Mouse (Mus musculus) megakaryocyte, embryonic 14.5 days (primary cell): ENCODE data around the gene Dach1. TPM values are rescaled to one million over a fixed set of nuclear protein-coding genes. Genes with fewer than 3 reads are reported as not detected.

ENCODE experiments used
- H3K27me3 ChIP-seq: replicated peaks from 2 replicates; pipeline ENCODE3; 2012; ENCODE audit warnings: inconsistent platforms
- H3K36me3 ChIP-seq: replicated peaks from 2 replicates; pipeline ENCODE3; 2012; ENCODE audit warnings: low read length, inconsistent platforms, mixed read lengths
- H3K4me1 ChIP-seq: 2 replicates; pipeline ENCODE4 v1.6.1; 2012; ENCODE audit warnings: inconsistent platforms
- H3K4me3 ChIP-seq: replicated peaks from 2 replicates; pipeline ENCODE3; 2012; ENCODE audit warnings: moderate library complexity, mild to moderate bottlenecking, inconsistent platforms
- H3K9me3 ChIP-seq: 2 replicates; pipeline ENCODE4 v1.6.1; 2012; ENCODE audit warnings: inconsistent platforms
- FLI1 ChIP-seq: IDR thresholded peaks from 2 replicates; pipeline ENCODE4 v1.6.1; 2012; ENCODE audit warnings: low read length, inconsistent platforms, mixed read lengths
- GATA1 ChIP-seq: IDR thresholded peaks from 3 replicates; pipeline ENCODE4 v1.6.1; 2012; ENCODE audit warnings: mixed read lengths, low read length, inconsistent platforms, borderline replicate concordance
- polyA plus RNA-seq: library from polyadenylated mRNA; stranded (reverse); fragments of >175 nt; gene quantifications from 2 replicates; pipeline ENCODE4 v1.2.3, GENCODE M21; 2012; ENCODE audit warnings: low replicate concordance; ENCODE audit not compliant: insufficient read depth

The Dach1 gene
- polyA plus RNA-seq = 0.49 TPM in 1 of 2 replicates, not detected in the other

DNA sequence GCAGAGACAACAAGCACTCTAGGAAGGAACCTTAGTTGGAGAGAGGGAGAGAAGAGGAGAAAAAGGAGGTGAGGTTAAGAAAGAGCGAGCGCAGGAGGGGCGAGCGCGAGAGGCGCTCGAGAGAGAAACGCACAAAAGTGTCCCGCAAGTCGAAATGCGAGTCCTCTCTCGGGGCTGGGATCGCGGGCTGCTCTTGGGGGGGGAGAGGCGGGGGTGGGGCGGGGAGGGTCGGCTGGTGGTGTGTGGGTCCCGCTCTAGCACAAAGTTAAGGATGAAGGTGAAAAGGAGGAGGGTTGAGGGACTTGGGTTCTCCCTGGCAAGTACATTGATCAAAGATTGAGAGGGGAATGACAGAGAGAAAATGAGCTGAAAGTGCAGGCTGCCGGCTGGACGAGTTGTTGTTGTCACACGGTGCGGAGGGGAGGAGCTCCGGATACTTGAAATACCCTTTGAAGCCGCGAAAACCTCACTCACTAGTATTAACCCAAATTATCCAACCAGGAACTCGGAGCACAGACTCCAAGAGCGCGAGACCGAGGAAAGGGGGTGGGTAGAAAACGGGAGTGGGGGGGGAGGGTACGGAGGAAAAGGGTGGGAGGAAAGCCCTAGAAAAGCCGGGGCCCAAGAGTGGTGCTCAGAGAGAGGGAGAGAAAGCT is at the start of gene Dach1:
Dach1 (minus strand) TSS at position 345 of the 656 bp plus-strand sequence.
- peaks cover 9% of the 10 kb centered on the region for H3K27me3 ChIP-seq
- H3K4me3 ChIP-seq = peak within 1 kb of the TSS; percentile 97
- no peaks in the 10 kb centered on the region for H3K36me3 ChIP-seq
- TF ChIP-seq GATA1 (no peak), FLI1 (no peak)
- H3K4me1 ChIP-seq = peaks cover 23% of the 10 kb centered on the region
- H3K9me3 ChIP-seq = no peaks in the 10 kb centered on the region

DNA sequence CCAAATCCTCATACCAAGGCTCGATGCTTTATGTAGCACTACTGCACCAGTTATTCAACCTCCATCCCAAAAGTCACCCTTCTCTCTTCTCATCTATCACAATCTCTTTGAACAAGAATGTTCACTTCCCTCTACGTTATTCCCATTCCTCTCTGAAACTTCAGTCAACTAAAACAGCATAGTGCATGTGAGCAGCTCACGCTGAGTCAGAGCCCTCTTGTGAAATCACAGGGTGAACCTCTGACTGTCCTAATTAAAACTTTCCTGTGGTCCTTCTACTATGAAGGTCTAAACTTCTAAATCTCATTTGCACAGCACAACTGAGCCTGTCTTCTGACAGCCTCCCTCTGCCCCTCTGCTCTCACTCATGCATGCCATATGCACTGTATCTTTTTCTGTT is 30.5 kb upstream of the Dach1 start:
- Histone ChIP-seq H3K36me3 (no peaks in the 10 kb centered on the region), H3K4me1 (no peaks in the 10 kb centered on the region), H3K4me3 (no peak overlapping the region), H3K27me3 (no peaks in the 10 kb centered on the region), H3K9me3 (no peaks in the 10 kb centered on the region)
- TF ChIP-seq FLI1 (no peak), GATA1 (no peak)

DNA sequence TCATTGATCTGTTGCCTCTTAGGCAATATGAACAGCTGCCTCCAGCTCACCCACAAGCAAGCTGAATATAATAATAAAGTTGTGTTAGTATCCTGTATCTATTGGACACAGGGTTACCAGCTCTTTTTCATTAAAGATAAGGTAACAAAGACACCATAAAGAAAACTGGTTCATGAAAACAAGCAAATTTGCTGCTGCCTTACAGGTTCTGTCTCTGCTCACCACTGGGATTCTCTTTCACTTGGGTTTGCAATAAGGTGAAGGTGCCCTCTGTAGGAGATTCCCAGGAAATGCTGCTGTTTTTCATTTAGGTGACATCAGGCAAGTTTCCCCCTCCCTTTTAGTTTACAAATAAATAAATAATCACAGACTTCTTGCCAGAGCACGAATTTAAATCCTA is 12.0 kb upstream of the Dach1 start:
- TF ChIP-seq GATA1 (no peak), FLI1 (no peak)
- Histone ChIP-seq H3K36me3 (no peaks in the 10 kb centered on the region), H3K4me3 (no peak overlapping the region), H3K27me3 (no peaks in the 10 kb centered on the region), H3K4me1 (no peaks in the 10 kb centered on the region), H3K9me3 (no peaks in the 10 kb centered on the region)

DNA sequence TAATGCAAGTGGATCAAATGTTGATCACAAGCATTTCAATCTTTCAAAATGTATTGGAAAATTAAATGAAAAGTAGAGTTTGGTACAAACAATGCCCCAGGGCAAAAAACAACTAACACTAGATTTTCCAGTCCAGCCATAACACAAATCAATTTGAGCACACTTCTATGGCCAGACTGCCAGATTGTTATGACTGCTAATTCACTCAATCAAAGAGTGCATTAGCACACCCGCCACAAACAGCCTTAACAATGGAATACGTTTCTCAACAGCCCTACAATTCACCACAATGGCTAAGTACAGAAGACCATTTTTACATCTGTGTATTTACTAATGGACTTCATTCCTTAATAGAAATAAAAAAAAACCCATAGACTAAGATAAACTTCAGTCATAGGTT is 4.3 kb upstream of the Dach1 start:
- H3K4me3 ChIP-seq = no peak overlapping the region
- H3K4me1 ChIP-seq = peaks cover 6% of the 10 kb centered on the region
- H3K36me3 ChIP-seq = no peaks in the 10 kb centered on the region
- no peaks in the 10 kb centered on the region for H3K27me3 ChIP-seq
- TF ChIP-seq FLI1 (no peak), GATA1 (no peak)
- H3K9me3 ChIP-seq = no peaks in the 10 kb centered on the region

DNA sequence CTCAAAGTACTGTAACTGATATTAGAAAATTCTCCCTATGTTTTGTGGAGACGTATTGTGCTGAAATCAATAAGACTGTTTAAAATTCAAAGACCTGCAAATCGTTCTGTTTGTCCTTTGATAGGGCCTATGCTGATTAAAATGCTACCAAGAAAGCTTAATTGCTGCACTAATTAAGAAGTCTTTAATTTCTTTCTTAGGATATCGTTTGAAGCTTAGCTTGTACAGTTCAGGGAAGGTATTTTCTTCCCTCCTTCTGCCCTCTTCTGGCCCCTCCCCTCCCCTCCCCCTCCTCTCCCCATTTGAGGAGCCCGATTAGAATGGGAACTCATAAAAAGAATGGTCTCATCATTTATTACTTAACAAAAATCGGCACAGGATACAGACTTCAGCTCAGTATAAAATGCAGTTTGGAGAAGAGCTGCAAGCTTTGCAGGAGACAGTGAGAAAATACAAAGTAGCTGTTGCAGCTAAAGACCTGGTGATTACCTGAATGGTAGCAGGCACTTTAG is 2.9 kb upstream of the Dach1 start:
- Histone ChIP-seq H3K4me1 (peaks cover 14% of the 10 kb centered on the region), H3K4me3 (no peak overlapping the region), H3K36me3 (no peaks in the 10 kb centered on the region), H3K27me3 (peaks cover 9% of the 10 kb centered on the region), H3K9me3 (no peaks in the 10 kb centered on the region)
- no peak for TF ChIP-seq FLI1
- no peak for TF ChIP-seq GATA1

DNA sequence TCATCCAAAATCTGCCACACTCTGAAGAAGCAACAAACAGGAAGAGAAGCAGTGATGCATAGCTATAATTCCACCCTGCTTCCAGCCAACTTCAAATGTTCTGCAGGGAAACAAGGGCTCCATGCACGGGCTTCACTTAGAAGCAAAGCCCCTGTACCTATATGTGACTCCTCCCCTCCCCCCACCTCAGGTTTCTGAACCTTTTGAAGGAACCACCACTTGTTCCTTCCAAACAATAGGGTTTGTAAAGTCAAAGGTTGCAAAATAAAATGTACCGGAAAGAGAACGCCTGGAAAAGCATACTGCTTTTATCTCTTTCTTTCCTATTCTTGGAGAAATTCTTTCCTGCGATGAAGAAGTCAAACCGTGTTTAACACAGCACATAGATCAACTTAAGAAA is 2.3 kb upstream of the Dach1 start:
- TF ChIP-seq GATA1 (no peak), FLI1 (no peak)
- H3K4me1 ChIP-seq = peaks cover 17% of the 10 kb centered on the region
- H3K27me3 ChIP-seq = peaks cover 9% of the 10 kb centered on the region

DNA sequence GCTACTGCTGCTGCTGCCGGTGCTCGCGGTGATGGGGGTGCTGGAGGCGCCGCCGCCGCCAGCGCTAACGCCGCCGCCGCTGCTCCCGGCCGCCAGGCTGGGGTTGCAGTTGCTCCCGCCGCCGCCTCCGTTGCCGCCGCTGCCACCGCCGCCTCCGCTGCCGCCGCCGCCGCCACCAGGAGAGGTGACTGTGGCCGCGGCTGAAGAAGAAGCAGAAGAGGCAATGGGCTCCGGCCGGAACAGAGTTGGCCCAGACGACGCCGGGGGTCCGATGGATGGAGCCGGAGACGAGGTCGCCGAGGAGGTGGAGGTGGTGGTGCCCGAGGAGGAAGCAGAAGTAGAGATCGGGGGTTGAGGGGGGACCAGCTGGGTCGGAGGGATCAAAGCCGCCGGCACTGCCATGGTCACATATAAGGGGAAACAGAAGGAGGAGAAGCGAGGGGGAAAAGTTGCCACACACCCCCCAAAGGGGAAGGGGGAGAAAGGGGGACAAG is 610 bp downstream of the Dach1 start:
- peaks cover 23% of the 10 kb centered on the region for H3K4me1 ChIP-seq
- H3K27me3 ChIP-seq = peaks cover 9% of the 10 kb centered on the region
- H3K36me3 ChIP-seq = no peaks in the 10 kb centered on the region
- peak overlapping the region; percentile 97 for H3K4me3 ChIP-seq
- no peaks in the 10 kb centered on the region for H3K9me3 ChIP-seq
- TF ChIP-seq FLI1 = no peak
- no peak for TF ChIP-seq GATA1

More for the DNA sequence above, 2.3 kb upstream of the Dach1 start:
- Histone ChIP-seq H3K4me3 (no peak overlapping the region), H3K9me3 (no peaks in the 10 kb centered on the region), H3K36me3 (no peaks in the 10 kb centered on the region)

DNA sequence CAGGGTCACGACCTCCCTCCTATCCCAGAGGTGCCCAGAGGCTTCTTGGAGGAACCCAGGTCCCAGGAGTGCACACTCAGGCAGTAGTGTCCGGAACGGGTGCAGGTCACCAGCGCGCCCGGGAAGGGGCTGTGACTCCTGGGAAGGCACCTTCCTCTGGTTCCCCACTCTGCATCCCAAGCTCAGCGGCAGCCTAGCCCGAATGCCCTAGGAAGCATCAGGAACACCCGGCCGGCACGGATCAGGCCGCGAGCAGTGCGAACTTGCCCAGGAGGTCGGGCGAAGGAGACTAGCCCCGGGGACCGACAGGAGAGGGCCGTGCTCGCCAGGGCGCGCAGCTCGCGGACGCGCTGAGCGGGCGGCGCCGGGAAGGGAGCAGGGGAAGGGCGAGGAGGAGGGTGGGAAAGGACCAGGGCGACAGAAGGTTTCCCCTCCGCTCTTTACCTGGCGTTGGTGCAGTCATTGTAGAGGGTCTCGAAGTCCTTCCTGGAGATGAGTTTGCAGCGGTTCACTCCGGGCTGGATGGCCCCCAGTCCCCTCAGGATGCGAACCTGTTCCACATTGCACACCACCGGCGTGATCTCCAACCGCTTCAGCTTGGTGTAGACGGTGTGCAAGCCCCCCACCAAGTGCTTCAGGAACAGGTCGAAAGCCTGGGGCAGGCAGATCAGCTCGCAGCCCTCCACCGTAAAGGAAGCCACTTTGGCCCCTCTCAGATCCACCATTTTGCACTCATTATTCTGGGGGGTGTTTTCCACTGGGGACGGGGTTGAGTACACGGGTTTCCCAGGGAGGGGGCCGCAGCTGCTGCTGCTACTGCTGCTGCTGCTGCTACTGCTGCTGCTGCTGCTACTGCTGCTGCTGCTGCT is 1.3 kb downstream of the Dach1 start:
- TF ChIP-seq FLI1 (no peak), GATA1 (no peak)
- H3K4me1 ChIP-seq = peaks cover 23% of the 10 kb centered on the region
- H3K9me3 ChIP-seq = no peaks in the 10 kb centered on the region
- peak overlapping the region; percentile 97 for H3K4me3 ChIP-seq
- H3K36me3 ChIP-seq = no peaks in the 10 kb centered on the region
- H3K27me3 ChIP-seq = peaks cover 9% of the 10 kb centered on the region

DNA sequence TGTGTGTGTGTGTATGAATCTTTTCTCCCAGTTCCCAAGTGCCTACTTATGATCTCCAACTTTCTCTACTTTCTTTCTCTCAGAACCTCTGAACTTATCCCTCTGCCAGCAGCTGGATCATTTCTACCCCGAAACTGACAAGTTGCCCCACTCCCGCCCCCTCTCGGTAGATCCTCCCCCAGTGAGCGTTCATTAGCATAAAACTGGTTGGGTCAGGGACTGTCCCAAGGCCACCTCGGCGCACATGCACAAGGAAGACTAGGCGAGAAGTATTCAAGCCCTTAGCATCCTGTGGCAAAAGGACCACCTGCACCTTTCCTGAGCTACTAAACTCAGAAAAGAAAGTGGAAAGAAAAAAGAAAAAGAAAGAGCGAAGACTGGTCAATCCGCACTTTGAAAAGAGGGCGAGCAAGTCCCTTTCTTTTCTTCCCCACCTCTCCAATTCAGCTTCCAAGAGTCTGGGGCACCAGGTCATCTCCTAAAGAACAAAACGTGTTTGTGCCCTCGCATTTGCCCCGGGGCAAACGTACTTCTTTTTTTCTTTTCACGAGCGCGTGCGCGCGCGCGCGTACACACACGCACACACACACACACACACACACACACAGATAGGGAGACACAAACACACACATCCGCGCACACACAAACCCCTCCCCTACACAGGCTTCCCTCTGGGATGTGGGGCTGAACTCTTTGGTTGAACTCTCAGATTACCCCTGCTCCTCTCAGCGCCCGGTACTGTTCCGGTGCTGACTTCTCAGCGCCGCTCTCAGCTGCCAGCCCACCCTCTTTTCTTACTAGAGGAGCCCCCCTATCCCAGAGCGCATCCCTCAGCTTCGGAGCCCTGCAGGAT is 2.2 kb downstream of the Dach1 start:
- peak overlapping the region; percentile 97 for H3K4me3 ChIP-seq

More for the DNA sequence above, 2.2 kb downstream of the Dach1 start:
- peaks cover 9% of the 10 kb centered on the region for H3K27me3 ChIP-seq
- peaks cover 23% of the 10 kb centered on the region for H3K4me1 ChIP-seq
- H3K9me3 ChIP-seq = no peaks in the 10 kb centered on the region
- TF ChIP-seq FLI1 (no peak), GATA1 (no peak)
- no peaks in the 10 kb centered on the region for H3K36me3 ChIP-seq
